Mouse (Mus musculus) embryo, embryonic 9.5 days (tissue): Measurements from ENCODE around the gene Wipf1.
A peak's percentile ranks its signal among the peaks of the same experiment; 100 is the strongest.
"Not testable (repeated sequence)": the region's sequence is repeated elsewhere in the genome, so short reads cannot be mapped to it uniquely, and the experiment has no call there.

Experiments
- DNase-seq: peaks from one replicate; pipeline ENCODE4 v3.0.0-alpha.2; 2017; ENCODE audit errors: extremely low spot score

The Wipf1 gene

DNA sequence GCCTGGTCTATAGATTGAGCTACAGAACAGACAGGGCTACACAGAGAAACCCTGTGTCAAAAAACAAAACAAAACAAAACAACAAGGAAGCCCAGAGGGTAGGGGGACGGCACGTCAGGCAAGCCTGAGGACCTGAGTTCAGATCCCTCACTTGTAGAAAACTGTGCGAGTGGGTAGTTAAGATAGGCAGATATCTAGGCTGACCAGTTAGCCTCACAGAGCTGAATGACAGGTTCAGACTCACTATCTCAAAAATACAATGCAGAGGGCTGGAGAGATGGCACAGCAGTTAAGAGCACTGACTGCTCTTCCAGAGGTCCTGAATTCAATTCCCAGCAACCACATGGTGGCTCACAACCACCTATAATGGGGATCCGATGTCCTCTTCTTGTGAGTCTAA is 23.2 kb downstream of the Wipf1 start:
- DNase-seq = not testable (repeated sequence)

DNA sequence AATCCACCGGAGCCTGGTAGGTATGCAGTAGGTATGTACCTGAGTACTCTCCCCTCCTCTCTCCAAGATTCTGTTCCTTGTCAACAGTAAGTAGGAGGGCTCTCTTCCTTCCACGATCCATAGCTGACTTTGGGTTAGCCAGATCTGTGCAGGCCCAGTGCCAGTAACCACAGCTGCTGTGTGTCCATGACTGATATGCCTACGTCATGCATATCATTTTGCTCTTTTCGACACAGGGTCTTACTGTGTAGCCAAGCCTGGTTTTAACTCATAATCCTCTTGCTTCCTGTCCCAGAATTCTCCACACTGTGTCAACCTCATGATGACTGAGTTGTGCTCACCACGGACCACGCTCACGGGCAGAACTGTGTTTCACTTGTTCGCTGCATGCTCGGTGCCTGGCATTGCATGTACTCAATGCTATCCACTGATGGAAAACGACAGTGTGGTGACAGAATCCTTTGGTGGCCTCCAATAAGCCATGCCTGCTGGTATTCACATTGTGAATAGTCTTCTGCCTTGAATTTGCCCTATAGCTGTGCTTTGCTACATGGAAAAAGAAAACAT is 26.6 kb downstream of the Wipf1 start:
- DNase-seq = no peak

DNA sequence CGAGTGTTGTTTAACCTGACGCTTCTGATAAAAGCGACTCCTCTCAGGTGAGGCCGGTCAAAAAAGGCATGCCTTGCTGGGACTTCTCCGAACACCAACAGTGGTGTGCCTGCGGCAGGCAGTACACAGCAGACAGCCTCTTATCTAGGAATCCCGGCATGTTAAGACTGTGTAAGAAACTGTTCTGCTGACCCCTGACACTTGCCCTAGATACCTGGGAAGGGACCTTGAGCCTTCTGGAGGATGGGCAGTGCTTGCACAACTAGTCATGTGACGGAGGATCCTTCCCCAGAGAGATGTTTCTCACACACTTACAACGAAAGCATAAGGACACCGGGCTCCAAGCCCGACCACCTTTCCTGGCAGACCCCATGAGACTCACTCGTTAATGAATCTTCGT is 28.7 kb downstream of the Wipf1 start:
- DNase-seq = no peak

DNA sequence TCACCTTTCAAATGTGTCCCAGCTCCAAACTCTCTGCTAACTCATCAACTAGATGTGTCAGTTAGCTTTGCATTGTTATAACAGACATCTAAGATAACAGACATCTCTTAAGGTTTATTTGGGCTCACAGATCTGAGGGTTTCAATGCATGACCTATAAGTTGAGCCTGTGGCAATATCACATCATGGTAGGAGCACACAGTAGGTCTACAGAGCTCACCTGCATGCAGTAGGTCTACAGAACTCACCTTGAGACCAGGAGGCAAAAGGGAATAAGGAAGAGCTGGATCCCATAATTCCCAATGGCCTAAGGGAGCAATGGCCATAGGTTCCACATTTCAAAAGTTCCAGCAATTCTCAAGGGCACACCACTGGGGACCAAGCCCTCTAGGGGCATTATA is 31.2 kb downstream of the Wipf1 start:
- no peak for DNase-seq

- no peak for DNase-seq
Observed at GRCm38 (mm10) chr2:73497572-73497971, 32.0 kb downstream of the Wipf1 start.

DNA sequence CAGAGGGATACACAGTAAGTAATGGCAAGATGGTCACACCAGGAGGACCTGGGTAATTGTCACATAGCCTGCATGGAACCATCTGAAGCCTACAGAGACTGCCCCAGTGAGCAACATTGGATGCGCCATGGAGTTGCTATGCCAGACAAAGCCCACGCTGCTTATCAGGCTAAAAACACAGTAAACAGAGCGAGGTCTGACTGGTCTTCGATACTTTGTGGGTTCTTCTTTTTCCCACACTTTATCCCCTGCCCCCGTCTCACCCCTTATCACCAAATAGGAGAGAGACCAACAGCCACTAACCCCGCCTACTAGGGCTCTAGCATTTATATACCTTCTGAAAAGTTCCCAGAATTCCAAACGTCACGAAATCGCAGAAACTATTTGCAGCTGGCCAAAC is 32.6 kb downstream of the Wipf1 start:
- DNase-seq = no peak

DNA sequence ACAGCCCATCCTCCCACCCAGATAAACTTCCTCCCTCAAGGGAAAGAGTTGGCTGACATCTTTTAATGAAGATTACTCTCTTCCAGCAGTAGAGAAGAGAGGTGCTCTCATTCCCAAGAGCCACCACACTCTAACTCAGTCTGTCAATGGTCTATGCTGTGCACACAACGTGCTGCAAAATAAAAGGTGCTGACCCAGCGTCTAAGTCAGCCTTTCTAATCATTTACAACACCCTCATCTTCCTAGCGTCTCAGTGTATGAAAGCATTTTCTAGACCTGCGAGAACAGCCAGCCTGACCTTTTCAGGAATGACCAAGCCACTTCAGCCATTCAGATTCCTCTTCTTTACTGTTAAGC is 33.2 kb downstream of the Wipf1 start:
- no peak for DNase-seq

- DNase-seq = peak; percentile 34
Observed at GRCm38 (mm10) chr2:73495617-73496328, 33.8 kb downstream of the Wipf1 start.

GRCm38 (mm10) chr2:73493517-73493916 is 36.0 kb downstream of the Wipf1 start:
- no peak for DNase-seq

GRCm38 (mm10) chr2:73491442-73492241 is 37.9 kb downstream of the Wipf1 start:
- peak; percentile 41 for DNase-seq

DNA sequence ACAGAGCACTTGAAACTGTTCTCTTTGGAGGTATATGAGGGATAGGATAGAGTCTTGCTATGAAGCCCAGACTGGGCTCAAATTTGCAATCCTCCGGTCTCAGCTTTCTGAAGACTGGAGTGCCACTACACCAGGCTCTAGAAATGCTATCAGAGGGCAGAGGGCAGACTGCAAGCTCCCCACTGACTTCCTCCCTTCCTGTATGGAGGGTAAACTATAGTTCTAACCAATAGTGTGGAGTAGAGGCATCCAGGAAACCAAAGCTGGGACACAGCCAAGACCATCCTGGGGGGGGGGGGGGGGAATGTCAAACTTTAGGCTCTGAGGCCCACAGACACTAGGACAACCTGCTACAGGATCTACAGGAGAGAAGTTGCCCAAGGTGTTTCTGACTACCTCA is 39.1 kb downstream of the Wipf1 start:
- DNase-seq = no peak

- no peak for DNase-seq
Observed at GRCm38 (mm10) chr2:73486120-73486601, 43.4 kb downstream of the Wipf1 start.

DNA sequence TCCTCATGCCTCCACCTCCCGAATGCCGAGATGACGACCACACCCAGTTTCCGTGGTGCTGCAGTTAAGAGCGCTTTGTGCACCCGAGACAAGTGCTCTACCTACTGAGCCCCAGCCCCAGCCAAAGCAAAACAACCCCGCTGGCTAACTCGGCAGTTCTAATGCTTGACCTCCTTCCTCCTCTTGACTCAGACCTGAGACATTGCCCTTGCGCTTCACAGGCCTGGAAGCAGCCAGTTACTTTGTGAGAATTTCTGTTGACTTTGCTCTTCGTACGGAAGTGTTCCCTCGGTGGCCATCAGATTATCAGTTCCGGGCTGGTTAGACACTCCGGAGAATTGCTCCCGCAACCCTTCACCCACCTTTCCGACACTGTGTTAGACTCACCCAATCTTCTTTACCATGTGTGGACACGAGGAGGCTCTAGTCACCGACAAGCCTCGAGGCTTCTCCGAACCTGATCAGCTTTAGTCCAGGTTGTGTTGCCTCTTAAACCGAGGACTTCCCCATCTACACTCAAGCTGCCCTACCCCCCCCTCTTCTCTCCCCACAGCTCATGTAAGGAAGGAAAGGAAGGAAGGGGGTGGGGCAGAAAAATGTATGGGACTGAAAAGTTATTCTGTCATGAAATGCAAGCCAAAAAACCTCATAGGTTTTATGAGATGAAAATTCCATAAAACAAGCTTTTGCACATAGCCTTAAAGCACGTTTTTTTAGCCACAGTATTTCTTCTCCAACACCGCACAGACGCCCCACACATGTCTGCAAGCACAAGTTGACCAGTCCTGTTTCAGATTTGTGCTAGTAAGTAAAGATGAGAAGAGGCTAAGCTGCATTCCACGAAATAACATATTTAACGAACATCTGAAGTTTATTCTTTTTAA is 44.1 kb downstream of the Wipf1 start:
- DNase-seq = peak; percentile 17

DNA sequence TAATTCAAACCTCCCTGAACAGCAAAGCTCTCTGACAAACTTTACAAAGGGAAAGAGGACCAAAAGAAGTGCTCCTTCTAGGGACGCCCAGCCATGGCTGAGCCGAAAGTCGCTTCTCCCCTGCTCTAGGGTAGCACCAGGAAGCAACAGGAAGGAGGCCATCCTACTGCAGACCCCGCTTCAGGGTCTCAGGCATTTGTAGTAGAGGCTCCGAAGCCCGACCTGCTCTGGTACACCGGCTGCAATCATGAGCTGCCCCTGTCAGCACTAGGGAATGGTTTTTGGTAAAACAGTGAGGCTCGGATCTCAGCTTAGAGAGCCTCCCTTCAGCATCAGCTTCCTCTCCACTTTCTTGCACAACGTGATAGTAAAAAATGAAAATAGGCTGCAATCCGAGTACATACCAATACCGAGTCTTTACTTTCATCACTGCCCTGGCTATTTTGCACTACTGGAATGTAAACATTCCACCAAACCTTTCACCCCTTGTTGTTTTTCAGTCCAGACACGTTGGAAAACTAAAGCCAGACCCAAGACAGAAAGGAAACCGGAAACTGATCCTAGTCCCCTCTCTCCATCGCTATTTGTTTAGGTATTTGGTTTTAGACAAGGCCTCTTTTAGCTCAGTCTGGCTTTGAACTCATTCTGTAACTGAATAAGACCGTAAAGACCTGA is 44.8 kb downstream of the Wipf1 start:
- DNase-seq = peak; percentile 24

GRCm38 (mm10) chr2:73478805-73479204 is 50.7 kb downstream of the Wipf1 start:
- DNase-seq = no peak

GRCm38 (mm10) chr2:73477501-73477900 is 52.0 kb downstream of the Wipf1 start:
- no peak for DNase-seq

GRCm38 (mm10) chr2:73475519-73475918 is 54.0 kb downstream of the Wipf1 start:
- DNase-seq = no peak

- no peak for DNase-seq
Observed at GRCm38 (mm10) chr2:73472130-73472529, 57.4 kb downstream of the Wipf1 start.

DNA sequence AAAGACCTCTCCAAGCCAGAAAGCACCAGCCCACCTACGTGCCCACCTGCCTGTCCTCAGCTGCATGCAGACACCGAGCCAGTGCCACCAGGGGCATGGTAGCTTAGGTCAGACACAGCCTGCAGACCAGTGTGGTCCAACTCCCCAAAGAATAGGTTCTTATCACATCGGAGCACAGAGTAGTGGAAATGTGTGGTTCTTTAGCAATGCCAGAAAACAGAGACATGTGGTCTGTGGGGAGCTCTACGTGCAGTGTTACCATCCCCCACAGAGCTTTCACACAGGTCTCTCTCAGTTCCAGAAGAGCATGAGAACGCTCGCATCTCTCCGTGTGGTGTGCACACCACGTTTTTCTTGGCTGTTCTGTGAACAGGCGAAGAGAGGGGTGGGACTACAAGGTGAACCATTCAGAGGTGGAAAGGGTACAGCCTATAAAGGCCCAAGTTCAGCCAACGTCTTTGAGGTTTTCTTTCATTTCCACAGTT is 59.3 kb downstream of the Wipf1 start:
- DNase-seq = no peak

GRCm38 (mm10) chr2:73469552-73469951 is 60.0 kb downstream of the Wipf1 start:
- no peak for DNase-seq

GRCm38 (mm10) chr2:73468993-73469392 is 60.5 kb downstream of the Wipf1 start:
- no peak for DNase-seq
